Mouse (Mus musculus) bone marrow macrophage, adult 2 months (primary cell): ENCODE results near the gene Etv5.

Experiments used
- CTCF ChIP-seq: IDR thresholded peaks from 2 replicates; pipeline ENCODE4 v1.5.1; 2012; ENCODE audit warnings: low read depth, mild to moderate bottlenecking, low read length, moderate library complexity
- POLR2A ChIP-seq: IDR thresholded peaks from 2 replicates; pipeline ENCODE4 v1.6.1; 2012; ENCODE audit warnings: mild to moderate bottlenecking, low read depth, low read length, borderline replicate concordance

- TF ChIP-seq CTCF (no peak), POLR2A (no peak)
Observed at GRCm38 (mm10) chr16:22438441-22439373, 812 bp downstream of the Etv5 start.
